Mouse (Mus musculus): ENCODE measurements around the gene Bmx.

- TF ChIP-seq CTCF (IDR thresholded peaks at IDR 0.05; ENCODE audit: low read depth) (no peak), EP300 (IDR thresholded peaks at IDR 0.05; ENCODE audit: low read depth) (no peak)
Measured at GRCm38 (mm10) chrX:164306250-164306649, 48.3 kb upstream of the Bmx start.
